Mouse (Mus musculus): ENCODE measurements at regions not wholly inside any gene's neighbourhood (a gene's known extent, or its start where the extent isn't known, plus 50 kb on each side); places are given as distances from the start of the nearest gene placed in this dataset.

- intact Hi-C loops (cut with DNase I), result no loop called here
Measured at GRCm38 (mm10) chr2:144123395-144124034, 90.7 kb downstream of the Banf2 start.

GRCm38 (mm10) chr2:144127082-144128037 is 94.5 kb downstream of the Banf2 start:
- intact Hi-C loops (cut with DNase I), result no loop called here
- no peak for DNase-seq

More at GRCm38 (mm10) chr2:144123395-144124034, 90.7 kb downstream of the Banf2 start:
- DNase-seq, result no peak

- DNase-seq, result no peak
- intact Hi-C loops (cut with DNase I), result no loop called here
Measured at GRCm38 (mm10) chr2:144128038-144128402, 95.2 kb downstream of the Banf2 start.

- intact Hi-C loops (cut with DNase I), result no loop called here
- DNase-seq, result no peak
Measured at GRCm38 (mm10) chr2:144128527-144128926, 95.7 kb downstream of the Banf2 start.

GRCm38 (mm10) chr2:144133806-144134574 is 101.1 kb downstream of the Banf2 start:
- intact Hi-C loops (cut with DNase I), result no loop called here
- DNase-seq, result no peak

- intact Hi-C loops (cut with DNase I), result no loop called here
- DNase-seq, result peak; percentile 59 to 61
Measured at GRCm38 (mm10) chr2:144134575-144134958, 101.7 kb downstream of the Banf2 start.

GRCm38 (mm10) chr2:144135586-144135985 is 102.7 kb downstream of the Banf2 start:
- DNase-seq, result no peak
- intact Hi-C loops (cut with DNase I), result no loop called here

GRCm38 (mm10) chr2:144143620-144144384 is 110.9 kb downstream of the Banf2 start:
- intact Hi-C loops (cut with DNase I), result no loop called here
- DNase-seq, result no peak

- intact Hi-C loops (cut with DNase I), result no loop called here
- DNase-seq, result no peak
Measured at GRCm38 (mm10) chr2:144144486-144145136, 111.8 kb downstream of the Banf2 start.

GRCm38 (mm10) chr2:144156456-144157211 is 113.8 kb upstream of the Mgme1 start:
- intact Hi-C loops (cut with DNase I), result no loop called here

GRCm38 (mm10) chr2:144157343-144157742 is 113.1 kb upstream of the Mgme1 start:
- no peak for DNase-seq
- intact Hi-C loops (cut with DNase I), result no loop called here

More at GRCm38 (mm10) chr2:144156456-144157211, 113.8 kb upstream of the Mgme1 start:
- no peak for DNase-seq

GRCm38 (mm10) chr2:144158256-144158655 is 112.2 kb upstream of the Mgme1 start:
- intact Hi-C loops (cut with DNase I), result no loop called here
- DNase-seq, result no peak

- DNase-seq, result no peak
- intact Hi-C loops (cut with DNase I), result no loop called here
Measured at GRCm38 (mm10) chr2:144159854-144160331, 110.6 kb upstream of the Mgme1 start.

GRCm38 (mm10) chr2:144160434-144160833 is 110.0 kb upstream of the Mgme1 start:
- intact Hi-C loops (cut with DNase I), result no loop called here

GRCm38 (mm10) chr2:144161852-144162251 is 108.6 kb upstream of the Mgme1 start:
- intact Hi-C loops (cut with DNase I), result no loop called here

More at GRCm38 (mm10) chr2:144160434-144160833, 110.0 kb upstream of the Mgme1 start:
- DNase-seq, result no peak

GRCm38 (mm10) chr2:144164102-144164501 is 106.4 kb upstream of the Mgme1 start:
- intact Hi-C loops (cut with DNase I), result no loop called here
- peak in 1 of 2 experiments; percentile 29 for DNase-seq

More at GRCm38 (mm10) chr2:144161852-144162251, 108.6 kb upstream of the Mgme1 start:
- DNase-seq, result peak in 1 of 2 experiments; percentile 47

- intact Hi-C loops (cut with DNase I), result no loop called here
- peak; percentile 79 for DNase-seq
Measured at GRCm38 (mm10) chr2:144164986-144165821, 105.3 kb upstream of the Mgme1 start.

Measured in gastrocnemius, postnatal 36 days (tissue).